In genomic region chr17:27212006-27212405, GRCm38 (mm10) we compare ENCODE assay signal across 15 mouse cellular contexts. TPM values are rescaled to one million over a fixed set of nuclear protein-coding genes. Genes with fewer than 3 reads are reported as not detected.
A peak's percentile ranks its signal among the peaks of the same experiment; 100 is the strongest.
DNase-seq lines count a peak whose midpoint lies in the region; ATAC-seq lines count a peak whose summit lies in the region.
"Had no signal": no experiment of that assay in that cellular context is flagged by ENCODE, and none has a peak within 500 bp of the region (broad histone marks: within the 10 kb centered on the region; RNA-seq: fewer than 3 reads in every experiment).

No protein-coding gene starts in this region.

- H3K36me3 ChIP-seq in neural tube, embryonic 11.5 days (ENCODE audit: control insufficient read depth, insufficient read depth, low read length), result no peaks in the 10 kb centered on the region; the same call in 1 of the 2 replicates
- H3K36me3 ChIP-seq: forebrain, embryonic 15.5 days; heart, embryonic 12.5 days; limb, embryonic 15.5 days had no signal

- no peak overlapping the region for H3K4me2 ChIP-seq in neural tube, embryonic 11.5 days (ENCODE audit: low read depth)
- H3K4me2 ChIP-seq: forebrain, embryonic 15.5 days; limb, embryonic 15.5 days had no signal

- H3K27me3 ChIP-seq in neural tube, embryonic 11.5 days (ENCODE audit: control insufficient read depth, insufficient read depth, low read length), result no peaks in the 10 kb centered on the region
- H3K27me3 ChIP-seq: forebrain, embryonic 15.5 days had no signal

- peak; percentile 24 for DNase-seq in embryo, embryonic 9.5 days (ENCODE audit: extremely low spot score)
- DNase-seq in embryo, embryonic 10.5 days (ENCODE audit: low spot score), result no peak
- no peak for DNase-seq in neural tube, embryonic 11.5 days (ENCODE audit: low spot score)
- DNase-seq in neural tube, embryonic 10.5 days (ENCODE audit: extremely low spot score, low spot score), result no peak
- peak; percentile 50 to 82 for DNase-seq in kidney, postnatal 25 days
- DNase-seq in c-Kit-positive CD71-positive TER-119-positive erythroid progenitor cells, embryonic 14.5 days (ENCODE audit: low spot score), result no peak
- DNase-seq in right cerebral cortex, postnatal 25 days, result no peak
- DNase-seq in urinary bladder, postnatal 10 days (ENCODE audit: low spot score), result no peak
- DNase-seq: cerebellum, adult 11-12 months; gastrocnemius, postnatal 14 days; right cerebral cortex, adult 18-20 months; thymus, adult 18-20 months had no signal

- H3K4me1 ChIP-seq in neural tube, embryonic 11.5 days (ENCODE audit: control insufficient read depth, insufficient read depth, low read length), result peaks cover 18% of the 10 kb centered on the region

- no peaks in the 10 kb centered on the region for H3K9me3 ChIP-seq in neural tube, embryonic 11.5 days (ENCODE audit: control insufficient read depth, low read length)
- H3K9me3 ChIP-seq: forebrain, embryonic 15.5 days; heart, embryonic 12.5 days; limb, embryonic 15.5 days had no signal

- no peak overlapping the region; the same call in none of the 2 replicates for H3K9ac ChIP-seq in neural tube, embryonic 11.5 days (ENCODE audit: low read length)
- H3K9ac ChIP-seq: forebrain, embryonic 15.5 days; heart, embryonic 12.5 days; limb, embryonic 15.5 days had no signal

- H3K27ac ChIP-seq in neural tube, embryonic 11.5 days (ENCODE audit: low read depth, low read length), result 0 out of 2 replicates have a peak overlapping the region, but pooled peaks have one; percentile 27
- H3K27ac ChIP-seq: forebrain, embryonic 15.5 days; limb, embryonic 15.5 days had no signal

- no peak for ATAC-seq in neural tube, embryonic 11.5 days (ENCODE audit: insufficient read depth, low FRiP score, low TSS enrichment)

- no peak overlapping the region for H3K4me3 ChIP-seq in neural tube, embryonic 11.5 days (ENCODE audit: low read depth, low read length)
- H3K4me3 ChIP-seq: forebrain, embryonic 15.5 days; heart, embryonic 12.5 days; limb, embryonic 15.5 days had no signal

- 23% methylated on average over 6 of the region's 6 CpGs for WGBS in neural tube, embryonic 11.5 days

RNA-seq across cellular contexts. Expression of gene Lemd2, which starts 7.7 kb away (rescaled TPM):
- 15.9 and 17.9 TPM in 2 replicates for polyA plus RNA-seq in neural tube, embryonic 11.5 days (2014; fragmentation: Nextera tagmentation; extraction: Ambion mirVana)

RNA-seq across cellular contexts. Expression of gene Ip6k3, which starts 44.4 kb away (rescaled TPM):
- 0.25 and 0.26 TPM in 2 replicates for polyA plus RNA-seq in neural tube, embryonic 11.5 days (2014; fragmentation: Nextera tagmentation; extraction: Ambion mirVana)

Comparison
In these comparisons a context has a peak if more than half of its experiments do, and no peak if none do; other contexts are left out.
1. DNase-seq: peak in embryo, embryonic 9.5 days (single experiment) and kidney, postnatal 25 days (2 of 2); none in embryo, embryonic 10.5 days (single experiment), neural tube, embryonic 11.5 days (single experiment), neural tube, embryonic 10.5 days (single experiment), c-Kit-positive CD71-positive TER-119-positive erythroid progenitor cells, embryonic 14.5 days (single experiment), right cerebral cortex, postnatal 25 days (single experiment) and urinary bladder, postnatal 10 days (single experiment).